Mouse (Mus musculus): ENCODE measurements at regions not wholly inside any gene's neighbourhood (a gene's known extent, or its start where the extent isn't known, plus 50 kb on each side); places are given as distances from the start of the nearest gene placed in this dataset.

GRCm38 (mm10) chr1:48276206-48276605 lies 1383.6 kb upstream of the Slc39a10 start:
- no peak overlapping the region for H3K4me3 ChIP-seq (replicated peaks; ENCODE audit: low read depth, low read length)
- ATAC-seq (ENCODE audit: low FRiP score, low TSS enrichment) (no peak), DNase-seq (peak; percentile 9)
- no peaks in the 10 kb centered on the region for H3K27me3 ChIP-seq (ENCODE audit: control insufficient read depth, insufficient read depth, low read length)
- no peak overlapping the region for H3K9ac ChIP-seq (replicated peaks; ENCODE audit: low read length)
- 79% methylated on average over 7 of the region's 7 CpGs for WGBS
- no peak overlapping the region for H3K27ac ChIP-seq (replicated peaks; ENCODE audit: low read depth, low read length)
- H3K9me3 ChIP-seq (ENCODE audit: control insufficient read depth, low read length): no peaks in the 10 kb centered on the region
- no peaks in the 10 kb centered on the region for H3K4me1 ChIP-seq (ENCODE audit: control insufficient read depth, insufficient read depth, low read length)
- H3K36me3 ChIP-seq (ENCODE audit: control insufficient read depth, insufficient read depth, low read length): no peaks in the 10 kb centered on the region
- no peak overlapping the region for H3K4me2 ChIP-seq (ENCODE audit: low read length)

- Histone ChIP-seq H3K36me3 (ENCODE audit: control insufficient read depth, insufficient read depth, low read length) (no peaks in the 10 kb centered on the region), H3K9me3 (ENCODE audit: control insufficient read depth, low read length) (no peaks in the 10 kb centered on the region), H3K27ac (replicated peaks; ENCODE audit: low read depth, low read length) (no peak overlapping the region), H3K4me2 (ENCODE audit: low read length) (no peak overlapping the region), H3K4me3 (replicated peaks; ENCODE audit: low read depth, low read length) (no peak overlapping the region), H3K27me3 (ENCODE audit: control insufficient read depth, insufficient read depth, low read length) (no peaks in the 10 kb centered on the region), H3K4me1 (ENCODE audit: control insufficient read depth, insufficient read depth, low read length) (no peaks in the 10 kb centered on the region), H3K9ac (replicated peaks; ENCODE audit: low read length) (no peak overlapping the region)
- no peak for ATAC-seq (ENCODE audit: low FRiP score, low TSS enrichment)
- WGBS: 69% methylated on average over 1 of the region's 1 CpGs
- no peak for DNase-seq
Observed at GRCm38 (mm10) chr1:48275666-48276065, 1383.0 kb upstream of the Slc39a10 start.
